Mouse (Mus musculus) fat pad, adult 2 months (tissue): ENCODE results near the gene Vmn1r7.
"Not testable (repeated sequence)": the region's sequence is repeated elsewhere in the genome, so short reads cannot be mapped to it uniquely, and the experiment has no call there.

Experiments
- DNase-seq: peaks from one replicate; pipeline ENCODE4 v3.0.0-alpha.2; 2011; ENCODE audit warnings: low read depth, low spot score; ENCODE audit errors: extremely low read depth

Gene Vmn1r7

GRCm38 (mm10) chr6:57025224-57025623, at the start of gene Vmn1r7:
Vmn1r7 (minus strand) TSS chr6:57025324.
- not testable (repeated sequence) for DNase-seq

GRCm38 (mm10) chr6:57066487-57066886, 41.4 kb upstream of the Vmn1r7 start, which contains the start of gene Vmn1r9:
Vmn1r9 (plus strand) TSS chr6:57066787.
- DNase-seq = no peak

- no peak for DNase-seq
Observed at GRCm38 (mm10) chr6:57063730-57064129, 38.6 kb upstream of the Vmn1r7 start.

- no peak for DNase-seq
Observed at GRCm38 (mm10) chr6:57034674-57035073, 9.6 kb upstream of the Vmn1r7 start.

GRCm38 (mm10) chr6:57031984-57032383, 6.9 kb upstream of the Vmn1r7 start, which contains the start of gene Vmn1r8:
Vmn1r8 (plus strand) TSS chr6:57032284.
- no peak for DNase-seq

GRCm38 (mm10) chr6:56996943-56997342, 28.2 kb downstream of the Vmn1r7 start, which contains the start of gene Vmn1r6:
Vmn1r6 (plus strand) TSS chr6:56997243.
- DNase-seq = no peak
